Mouse (Mus musculus) 3T3-L1 (cell line): ENCODE measurements at regions not wholly inside any gene's neighbourhood (a gene's known extent, or its start where the extent isn't known, plus 50 kb on each side); places are given as distances from the start of the nearest gene placed in this dataset.

Experiments
- DNase-seq: peaks from one replicate; pipeline ENCODE4 v3.0.0-alpha.2; 2015; ENCODE audit warnings: low read depth, low spot score

DNA sequence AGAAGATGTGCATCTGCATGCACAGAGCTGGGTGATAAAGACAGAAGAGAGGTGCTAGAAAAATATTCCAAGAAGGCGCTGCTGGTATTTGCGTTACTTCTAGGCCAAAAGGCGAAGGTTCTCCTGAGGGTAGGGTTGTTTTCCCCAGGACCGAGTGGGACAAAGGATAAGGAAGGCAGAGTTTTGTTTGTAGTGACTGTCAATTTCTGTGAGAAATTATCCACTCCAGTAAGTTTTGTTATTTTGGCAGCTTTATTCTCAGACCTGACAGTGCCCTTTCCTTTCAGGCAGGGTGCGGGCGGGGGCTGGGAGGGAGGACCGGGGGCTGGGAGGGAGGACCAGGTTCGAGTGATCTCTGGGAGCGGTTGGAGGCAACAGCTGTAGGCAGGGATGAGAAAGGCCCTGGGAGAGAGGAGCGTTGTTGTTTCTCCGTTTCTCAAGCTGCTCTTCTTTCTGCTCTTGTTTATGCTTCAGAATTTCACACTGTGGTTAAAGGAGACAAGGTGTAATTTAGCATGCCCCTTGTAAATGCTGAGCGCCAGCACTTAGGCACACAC, 211.2 kb upstream of the Cited2 start:
- DNase-seq: no peak

DNA sequence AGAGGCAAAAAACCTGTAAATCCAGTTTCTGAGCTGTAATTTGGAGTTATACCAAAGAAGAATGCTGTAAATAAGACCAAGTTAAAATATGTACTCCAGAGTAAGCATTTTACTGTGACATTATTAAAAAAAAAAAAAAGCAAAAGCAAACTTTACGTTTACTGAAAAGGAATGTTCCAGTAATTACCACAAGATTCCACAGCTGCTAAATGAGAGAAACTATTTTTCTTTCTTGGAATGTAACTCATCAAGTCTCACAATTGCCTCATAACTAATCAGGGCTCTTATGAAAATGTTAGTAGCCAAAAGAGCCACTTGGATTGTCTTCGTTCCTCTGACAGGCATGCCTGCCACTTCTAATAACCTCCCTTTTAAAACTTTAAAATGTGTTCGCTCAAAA, 210.5 kb upstream of the Cited2 start:
- DNase-seq: no peak

DNA sequence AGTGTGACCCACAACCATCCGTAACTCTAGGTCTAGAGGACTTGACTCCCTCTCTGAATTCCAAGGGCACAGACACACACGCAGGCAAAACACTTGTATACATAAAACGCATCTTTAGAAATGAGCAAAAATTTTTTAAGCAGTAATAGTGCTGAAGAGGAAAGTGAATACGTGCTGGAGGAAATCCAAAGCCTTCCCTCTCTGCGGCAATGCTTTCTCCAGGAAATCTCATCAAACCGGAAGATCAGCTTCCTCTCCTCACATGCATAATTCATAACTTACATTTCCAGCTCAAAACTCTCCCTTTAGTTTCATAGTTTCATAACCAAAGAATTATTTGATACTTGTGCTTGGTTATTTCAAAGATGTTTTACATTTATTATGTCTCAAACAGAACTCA, 209.3 kb upstream of the Cited2 start:
- no peak for DNase-seq

DNA sequence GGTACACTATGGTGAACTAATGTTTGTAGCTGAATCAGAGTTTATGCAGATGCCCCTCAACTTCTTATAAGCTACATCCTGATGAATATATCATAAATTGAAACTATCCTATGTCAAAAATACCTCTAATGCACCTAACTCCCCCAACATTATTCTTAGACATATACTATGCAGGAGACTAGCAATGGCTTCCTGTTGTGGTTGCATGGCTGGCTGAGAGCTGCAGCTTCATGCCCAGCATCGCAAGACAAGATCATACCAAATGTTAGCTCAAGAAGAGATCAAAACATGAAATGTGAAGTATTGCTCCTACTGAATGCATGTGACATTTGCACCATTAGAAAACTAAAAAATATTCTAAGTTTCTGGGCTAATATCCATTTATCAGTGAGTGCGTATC, 206.9 kb upstream of the Cited2 start:
- DNase-seq: no peak

DNA sequence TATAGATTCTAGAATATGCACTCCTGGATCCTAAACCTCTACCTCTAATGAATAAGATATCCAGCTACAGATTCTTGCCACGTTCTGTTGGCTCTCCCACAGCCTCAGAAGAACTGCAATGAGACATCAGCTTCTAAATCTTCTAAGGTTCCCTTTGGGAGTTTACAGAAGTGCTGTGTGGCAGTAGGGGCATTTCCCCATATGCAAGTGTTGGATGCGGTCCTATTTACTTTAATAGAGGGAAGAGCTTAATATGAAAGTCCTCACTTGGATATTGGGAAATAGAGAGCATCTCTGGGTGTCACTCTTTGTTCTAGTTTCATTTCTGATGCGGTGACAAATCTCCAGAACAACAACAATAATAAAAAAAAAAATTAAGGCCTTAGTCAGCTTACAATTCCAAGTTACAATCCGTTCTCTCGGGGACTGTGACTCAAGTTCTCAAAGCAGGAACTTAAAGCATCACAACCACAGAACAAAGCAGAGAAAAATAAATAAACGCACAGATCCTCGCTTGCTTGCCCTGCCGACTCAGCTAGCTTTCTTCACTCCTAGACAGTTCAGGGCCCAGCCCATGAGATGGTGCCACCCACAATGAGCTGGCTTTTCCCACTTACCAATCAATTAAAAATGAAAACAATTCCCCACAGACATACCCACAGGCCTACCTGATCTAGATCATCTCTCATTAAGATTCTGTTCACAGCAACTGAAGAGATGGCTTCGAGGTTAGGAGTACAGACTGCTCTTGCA, 204.4 kb upstream of the Cited2 start:
- DNase-seq: peak; percentile 12

DNA sequence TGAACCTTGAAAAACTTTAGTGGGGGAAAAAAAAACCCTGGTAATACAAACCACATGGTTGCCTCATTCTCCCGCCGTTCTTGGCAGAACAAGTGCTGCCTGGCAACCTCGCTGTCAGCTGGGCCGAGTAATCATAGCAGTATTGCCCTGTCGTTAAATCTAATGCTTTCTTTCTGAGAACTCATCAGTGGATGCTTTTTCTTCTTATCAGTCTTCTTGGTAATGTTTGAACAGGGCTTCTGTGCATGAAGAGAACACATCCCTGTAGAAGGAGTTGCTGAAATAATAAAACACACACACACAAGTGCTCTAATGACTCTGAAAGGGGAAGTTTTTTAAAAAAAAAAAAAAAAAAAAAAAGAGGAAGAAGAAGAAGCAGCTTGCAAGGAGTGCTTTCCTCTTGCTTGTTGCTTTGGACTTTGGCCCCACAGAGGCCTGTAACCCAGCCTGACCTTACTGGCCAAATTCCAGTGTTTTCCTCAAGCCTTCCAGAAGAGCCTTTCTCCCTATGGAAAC, 200.9 kb upstream of the Cited2 start:
- no peak for DNase-seq

DNA sequence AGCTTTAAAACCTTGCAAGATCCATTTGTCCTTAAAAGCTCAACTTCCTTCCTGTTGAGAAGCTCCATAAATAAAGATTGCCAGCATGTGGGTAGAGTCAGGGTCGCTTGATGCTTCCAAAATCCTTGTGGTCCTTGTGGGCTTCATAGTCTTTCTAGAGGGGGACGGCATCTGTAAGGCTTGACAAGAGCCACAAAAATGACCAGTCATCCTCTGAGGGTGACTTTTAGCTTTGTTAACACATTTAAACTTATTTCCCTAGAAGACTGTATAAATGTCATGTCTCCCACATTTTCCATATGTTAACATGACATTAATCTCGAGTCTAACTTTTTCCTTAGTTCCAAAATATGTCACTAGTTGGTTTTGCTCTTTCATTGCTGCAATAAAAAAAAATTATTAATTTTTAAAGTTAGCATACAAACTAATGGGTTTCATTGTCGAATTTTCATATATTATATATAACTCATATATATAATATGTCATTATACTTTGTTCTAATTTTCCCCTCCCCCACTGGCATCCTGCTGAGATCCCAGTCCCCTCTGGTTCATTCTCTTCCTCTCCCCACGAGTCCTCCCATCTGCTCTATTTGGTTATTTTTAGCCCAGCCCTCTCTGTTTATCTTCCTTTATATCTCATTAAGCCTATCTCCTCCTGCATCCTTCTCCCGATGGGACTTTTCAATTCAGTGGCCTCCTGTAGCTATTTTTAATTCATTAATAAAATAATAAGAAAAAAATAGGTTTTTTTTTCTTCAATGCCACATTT, 199.3 kb upstream of the Cited2 start:
- DNase-seq: no peak

DNA sequence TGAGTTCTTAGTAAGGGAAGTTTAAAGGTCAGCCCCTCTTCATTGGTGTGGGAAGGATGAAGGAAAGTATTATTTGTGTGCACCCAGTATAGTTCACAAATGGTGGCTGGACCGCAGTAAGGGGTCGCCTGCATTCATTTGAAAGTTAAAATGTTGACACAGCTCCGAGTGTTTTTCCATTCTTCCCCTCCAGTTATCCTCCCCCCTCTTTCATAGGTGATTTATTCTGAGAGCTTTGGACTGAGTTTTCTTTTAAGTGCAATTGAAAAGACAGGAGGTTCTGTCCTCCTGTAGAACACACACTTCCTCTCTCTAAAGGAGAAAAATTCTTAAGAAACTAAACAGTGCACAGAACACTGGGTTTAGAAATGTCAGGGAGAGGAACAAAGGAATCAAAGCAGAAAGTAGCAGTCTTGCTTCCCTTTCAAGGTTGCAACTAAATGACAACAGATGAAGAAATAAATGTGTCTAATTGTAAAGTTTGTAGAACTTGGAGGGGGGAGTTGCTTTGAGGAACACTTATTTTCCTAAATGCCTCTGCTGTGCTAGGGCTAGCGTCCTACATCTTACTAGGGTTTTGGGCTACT, 195.8 kb upstream of the Cited2 start:
- DNase-seq: no peak

DNA sequence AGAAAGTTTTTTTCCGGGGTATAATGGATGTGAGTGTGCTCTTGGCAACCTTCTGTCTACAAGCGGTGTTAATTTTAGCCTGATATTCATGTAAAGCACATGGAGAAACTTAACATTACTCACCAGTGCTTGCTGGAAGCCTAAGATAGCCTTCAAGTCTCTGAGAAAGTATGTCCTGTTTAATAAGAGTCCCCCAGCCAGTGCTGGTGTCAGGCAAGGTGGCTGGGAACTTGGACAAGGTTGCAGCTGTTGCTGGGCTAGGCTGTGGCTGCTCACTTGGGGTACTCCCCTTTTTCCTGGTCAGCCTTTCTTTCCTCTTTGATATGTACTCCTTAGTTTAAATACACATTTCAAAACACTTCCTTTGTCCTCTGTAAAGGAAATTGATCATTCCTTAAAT, 194.9 kb upstream of the Cited2 start:
- no peak for DNase-seq

DNA sequence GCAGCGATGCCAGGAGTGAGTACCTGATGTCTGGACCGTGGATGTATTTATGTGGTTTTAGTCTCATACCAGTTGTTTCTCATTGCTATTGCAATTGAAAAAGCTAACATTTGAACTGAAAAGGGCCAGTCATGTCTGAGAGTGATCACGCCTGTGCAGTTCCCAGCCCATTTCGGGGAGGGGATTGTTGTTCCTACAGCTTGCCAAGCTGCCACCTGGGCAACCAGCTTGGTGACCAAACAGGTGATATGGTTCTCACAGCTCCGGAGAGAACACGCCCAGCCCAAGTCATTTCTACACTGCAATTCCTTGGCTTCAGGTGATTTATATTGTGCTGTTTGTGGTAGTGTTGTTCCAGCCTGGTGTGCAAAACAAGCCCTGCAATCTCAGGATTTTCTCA, 194.2 kb upstream of the Cited2 start:
- no peak for DNase-seq

DNA sequence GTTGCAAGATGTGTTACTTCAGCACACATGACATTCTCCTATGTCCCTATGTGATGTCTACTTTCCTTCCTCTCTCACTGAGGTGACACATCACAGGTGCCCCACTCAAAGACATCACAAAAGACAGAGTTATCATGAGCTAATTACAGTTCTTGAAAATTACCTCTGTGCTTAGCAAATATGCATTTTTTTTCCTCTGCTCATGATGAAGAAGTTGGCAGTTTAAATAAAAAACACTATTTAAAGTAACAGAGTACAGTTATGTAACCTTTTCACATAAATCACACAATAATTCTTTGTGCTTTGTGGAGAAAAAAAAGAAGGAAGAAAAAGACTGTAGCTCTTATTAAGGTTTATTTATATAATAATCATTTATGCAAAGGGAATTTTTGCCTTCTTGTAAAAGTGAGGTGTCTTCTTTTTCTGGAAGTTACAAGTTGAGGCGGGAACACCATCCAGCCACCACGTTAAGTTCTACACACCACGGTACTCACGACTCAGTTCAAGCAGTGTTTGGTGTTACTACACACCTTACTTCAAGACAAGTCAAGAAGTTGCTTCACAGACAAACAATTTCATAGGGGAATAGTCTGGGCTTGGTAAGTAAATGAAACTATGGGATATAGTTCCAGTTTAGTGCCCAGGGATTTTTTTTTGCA, 193.0 kb upstream of the Cited2 start:
- DNase-seq: no peak

DNA sequence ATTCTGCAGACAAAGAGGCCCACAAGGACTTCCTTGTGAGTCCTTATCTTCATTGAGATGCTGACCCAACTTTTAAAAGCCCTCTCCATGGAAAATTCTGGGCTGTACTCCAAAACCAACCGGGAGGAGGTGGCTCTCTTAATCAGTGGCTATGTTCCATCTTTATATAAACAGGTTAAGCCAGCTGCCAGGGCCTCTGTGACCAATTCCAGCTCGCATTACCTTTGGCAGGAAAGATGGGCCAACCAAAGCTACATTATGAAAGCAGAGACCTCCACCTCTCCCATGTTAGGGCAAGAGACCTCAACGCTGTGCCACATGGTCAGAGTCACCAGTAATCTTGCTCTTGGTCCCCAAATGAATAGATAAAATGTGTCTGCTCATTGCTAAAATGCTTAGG, 192.0 kb upstream of the Cited2 start:
- peak; percentile 58 for DNase-seq

DNA sequence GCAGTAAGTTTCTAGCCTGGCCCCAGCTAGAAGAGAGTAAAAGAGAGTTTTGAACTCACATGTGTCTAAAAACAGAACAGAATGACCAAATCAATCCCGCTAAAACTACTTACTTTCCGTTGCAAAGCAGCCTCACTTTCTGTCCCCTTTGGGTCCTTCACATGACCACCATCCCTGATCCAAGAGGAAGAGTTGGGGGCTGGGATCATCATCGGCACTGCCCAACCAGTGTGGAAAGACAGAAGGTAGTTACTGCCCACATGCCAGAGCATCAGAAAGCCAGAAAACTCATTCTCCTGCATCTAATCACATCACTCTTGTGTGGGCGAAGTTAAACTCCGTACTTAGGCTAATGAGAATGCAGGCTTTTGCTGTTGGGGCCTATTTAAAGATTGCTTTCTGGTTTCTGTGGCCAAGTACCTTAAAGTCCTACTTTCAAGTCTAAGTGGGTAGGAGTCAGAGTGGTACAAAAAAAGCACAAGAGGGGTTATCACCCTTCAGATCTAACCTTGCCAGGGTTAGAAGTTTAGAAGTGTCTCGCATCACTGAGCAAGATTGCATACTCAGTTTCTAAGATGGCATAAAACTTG, 184.0 kb upstream of the Cited2 start:
- DNase-seq: no peak

DNA sequence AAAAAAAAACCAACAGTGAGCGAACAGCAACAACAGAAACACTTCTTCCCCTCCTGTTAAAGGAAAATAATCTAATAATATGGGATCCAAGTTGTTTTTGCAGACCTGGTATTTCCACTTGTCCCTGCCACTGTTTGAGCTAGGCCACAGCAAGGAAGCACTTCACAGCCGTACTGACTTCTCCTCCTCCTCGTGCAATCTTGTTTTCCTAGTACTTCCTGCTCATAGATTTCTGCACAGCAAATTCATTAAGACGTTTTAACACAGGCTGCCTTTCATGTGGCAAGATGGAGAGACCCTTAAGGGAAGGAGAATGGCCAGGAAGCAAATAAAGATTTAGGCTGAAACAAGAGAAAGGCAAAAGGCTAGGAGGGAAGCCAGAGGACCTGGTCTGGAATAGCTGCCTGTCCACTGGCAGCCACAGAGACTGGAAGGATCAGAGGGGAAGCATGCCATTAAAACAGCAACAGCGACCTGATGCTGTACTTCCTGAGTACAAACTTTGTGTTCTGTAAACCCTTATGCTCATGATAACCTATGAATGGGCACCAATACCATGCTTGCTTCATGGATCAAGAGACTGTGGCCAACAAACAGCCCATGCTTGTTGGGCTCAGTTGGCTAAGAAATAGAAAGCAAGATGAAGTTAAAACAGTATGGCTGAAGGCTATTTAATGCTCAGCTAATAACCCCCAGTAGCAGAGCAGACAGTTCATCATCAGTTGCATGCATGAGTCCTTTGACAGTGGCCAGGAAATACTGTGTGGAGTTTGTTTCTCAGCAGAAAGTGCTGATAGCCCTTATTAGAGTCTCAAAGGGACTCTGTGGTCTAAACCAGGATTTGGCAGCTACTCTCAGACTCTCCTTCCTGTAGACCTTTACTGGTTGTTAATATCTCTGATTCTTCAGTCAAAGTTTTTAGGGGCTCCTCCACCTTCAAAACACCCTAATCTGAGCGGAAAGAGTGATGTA, 182.3 kb upstream of the Cited2 start:
- DNase-seq: no peak

DNA sequence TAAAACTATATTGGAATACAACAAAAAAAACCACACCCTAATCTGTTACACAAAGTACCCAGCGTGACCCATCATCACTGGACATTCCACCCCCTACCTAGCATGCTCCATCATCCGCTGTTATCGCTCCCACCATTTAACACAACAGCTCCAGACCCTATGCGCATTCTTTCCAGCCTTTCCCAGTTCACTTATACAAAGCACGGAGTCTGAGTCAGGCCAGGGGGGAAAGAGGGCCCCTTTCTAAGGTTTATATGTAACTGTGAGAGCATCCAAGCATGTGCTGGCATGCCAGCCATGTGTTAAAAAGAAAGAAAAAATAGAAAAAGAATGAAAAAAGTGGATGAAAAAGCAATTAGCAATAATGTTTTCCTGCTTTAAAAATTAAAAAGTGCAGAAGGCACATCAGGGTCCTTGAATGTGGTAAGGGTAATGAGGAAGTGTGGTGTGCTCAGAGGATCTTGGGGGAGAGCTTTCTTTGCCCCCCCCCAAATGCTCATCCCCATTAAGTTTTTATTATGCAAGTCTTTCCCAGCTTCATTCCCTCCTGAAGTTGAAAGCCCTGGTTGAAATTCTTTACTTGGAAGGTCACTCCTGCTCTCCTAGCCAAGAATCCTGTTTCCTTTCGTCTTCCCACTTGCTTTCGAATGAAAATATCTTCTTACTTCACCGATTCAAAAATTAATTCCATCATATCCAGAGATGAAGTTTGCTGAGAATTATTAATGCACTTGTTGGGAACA, 180.7 kb upstream of the Cited2 start:
- no peak for DNase-seq

DNA sequence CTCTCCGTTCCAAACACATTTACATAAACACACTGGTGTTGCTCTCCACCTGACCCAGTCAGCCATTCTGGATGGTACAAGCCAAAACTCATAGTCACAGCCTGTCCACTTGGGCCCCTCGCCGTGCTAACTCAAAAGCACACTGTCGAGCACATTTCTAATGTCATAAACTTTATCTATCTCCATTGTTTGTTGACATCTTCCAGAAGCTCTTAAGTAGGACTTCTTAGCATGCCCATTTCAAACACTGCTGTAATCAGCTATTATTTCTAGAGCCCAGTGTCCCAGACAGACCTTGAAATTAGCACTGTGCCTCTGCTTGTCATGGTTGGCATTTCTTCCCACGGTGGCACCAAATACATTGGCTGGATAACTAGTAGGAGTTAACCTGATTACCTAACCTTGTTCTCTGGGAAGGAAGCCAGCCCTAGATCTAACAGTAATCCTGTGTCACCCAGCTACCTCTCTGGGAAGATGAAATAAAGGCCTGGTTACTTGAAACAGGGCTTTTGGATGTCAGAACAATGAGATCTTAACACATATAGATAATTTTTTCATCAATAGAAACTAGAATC, 180.1 kb upstream of the Cited2 start:
- DNase-seq: no peak

DNA sequence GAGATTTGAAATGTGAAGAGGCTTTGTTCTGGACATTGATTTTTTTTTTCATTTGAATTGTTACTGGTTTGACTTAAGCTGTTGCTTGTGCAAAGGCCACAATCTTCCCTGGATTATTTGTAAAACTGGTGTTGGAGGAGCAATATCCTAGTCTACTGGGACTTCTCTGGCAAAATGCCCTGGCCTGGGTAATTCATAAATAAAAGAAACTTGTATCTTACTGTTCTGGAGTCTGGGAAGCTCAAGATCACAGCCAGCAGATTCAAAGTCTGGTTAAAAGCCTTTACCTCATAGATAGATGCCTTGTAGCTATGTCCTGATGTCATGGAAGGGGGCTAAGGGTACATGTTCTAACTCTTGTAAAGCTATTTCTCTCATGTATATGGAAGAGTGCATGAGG, 177.7 kb upstream of the Cited2 start:
- no peak for DNase-seq

DNA sequence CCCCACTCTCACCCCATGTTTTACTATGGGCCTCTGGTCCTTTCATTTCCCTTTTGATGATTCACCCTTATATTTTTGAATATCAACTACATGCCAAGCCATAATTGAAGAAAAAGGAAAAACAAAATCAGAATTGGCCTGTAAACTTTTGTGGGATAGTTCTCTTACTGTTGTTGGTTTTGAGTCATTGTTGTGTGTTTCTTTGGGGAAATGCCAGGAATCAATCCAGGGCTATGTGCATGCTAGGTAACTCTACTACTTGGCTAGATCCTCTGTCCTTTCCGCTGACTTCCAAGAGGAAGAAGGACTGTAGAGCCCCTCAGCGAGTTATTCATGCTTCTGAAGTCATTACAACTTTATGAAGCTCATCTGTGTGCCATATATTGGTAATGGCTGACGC, 175.0 kb upstream of the Cited2 start:
- DNase-seq: peak; percentile 52
